Mouse (Mus musculus): ENCODE results near the gene 4930402H24Rik.

The 4930402H24Rik gene

DNA sequence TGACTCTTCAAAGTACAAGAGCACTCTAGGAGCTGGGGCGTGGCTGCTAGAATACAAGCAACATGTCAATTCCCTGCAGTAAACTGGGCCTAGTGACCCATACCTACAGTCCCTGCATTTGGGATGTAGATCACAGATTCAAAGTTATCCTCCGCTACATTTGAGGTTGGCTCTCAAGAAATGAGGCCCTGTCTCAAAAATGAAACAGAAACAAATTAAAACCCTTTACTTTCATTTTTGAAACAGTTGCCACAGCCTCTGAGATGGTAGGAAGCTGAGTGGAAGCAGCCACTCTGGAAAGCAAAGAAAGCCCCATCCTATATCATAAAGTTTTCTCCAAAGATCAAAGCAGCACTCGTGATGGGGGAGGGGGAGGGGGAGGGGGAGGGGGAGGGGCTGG is 172.8 kb downstream of the 4930402H24Rik start:
- DNase-seq (ENCODE audit: low spot score in 2 of 2) = no peak

- no peak for DNase-seq (ENCODE audit: low spot score in 2 of 2)
Observed at GRCm38 (mm10) chr2:130731855-130732254, 174.4 kb downstream of the 4930402H24Rik start.

- DNase-seq (ENCODE audit: low spot score in 2 of 2) = no peak
Observed at GRCm38 (mm10) chr2:130730746-130731145, 175.5 kb downstream of the 4930402H24Rik start.

DNA sequence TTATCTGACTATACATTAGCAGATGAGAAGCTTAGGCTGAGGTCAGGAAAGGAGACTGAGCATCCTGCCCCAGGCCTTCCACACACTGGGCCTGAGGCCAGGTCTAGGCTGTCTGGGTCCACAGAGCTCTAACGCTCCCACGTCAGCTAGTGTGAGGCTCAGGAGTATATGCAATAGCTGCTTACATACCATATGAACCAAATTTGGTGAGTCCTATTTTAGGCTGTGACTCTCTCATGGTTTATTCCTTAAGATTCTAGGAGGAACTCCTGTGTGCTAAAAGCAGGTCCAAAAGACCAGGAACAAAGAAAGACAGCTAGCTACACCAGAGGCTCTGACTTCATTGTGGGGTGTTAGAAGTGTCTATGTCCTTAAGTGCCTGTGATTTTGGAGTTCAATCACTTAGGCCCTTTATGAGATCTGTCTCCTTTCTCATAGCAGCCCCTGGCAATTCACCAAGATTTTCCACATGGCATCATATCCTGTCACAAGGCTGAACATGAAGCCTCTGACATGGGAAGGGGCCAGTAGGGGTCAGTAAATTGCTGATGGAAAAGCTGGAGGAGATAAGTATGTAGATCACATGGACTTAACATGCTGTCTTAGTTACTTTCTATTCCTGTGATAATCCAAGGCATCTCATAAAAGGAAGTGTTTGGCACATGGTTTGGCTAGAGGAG is 177.2 kb downstream of the 4930402H24Rik start:
- no peak for DNase-seq (ENCODE audit: low spot score in 2 of 2)

DNA sequence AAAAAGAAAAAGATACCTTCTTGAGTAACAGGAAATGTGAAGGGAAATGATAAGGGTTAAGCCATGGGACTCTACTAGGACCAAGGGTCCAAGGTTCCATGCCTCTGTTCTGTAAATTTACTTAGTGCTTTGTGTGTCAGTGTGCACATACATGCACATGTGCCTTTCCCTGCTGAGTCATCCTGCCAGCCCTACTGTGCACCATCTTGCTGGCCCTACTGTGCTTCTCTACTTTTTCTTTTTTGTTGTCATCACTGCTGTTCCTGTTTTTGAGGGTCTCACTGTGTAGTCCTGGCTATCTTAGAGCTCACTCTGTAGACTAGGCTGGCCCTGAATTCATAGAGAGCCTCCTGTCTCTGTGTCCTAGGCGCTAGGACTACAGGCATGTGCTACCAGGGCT is 178.5 kb downstream of the 4930402H24Rik start:
- DNase-seq (ENCODE audit: low spot score in 2 of 2) = no peak

DNA sequence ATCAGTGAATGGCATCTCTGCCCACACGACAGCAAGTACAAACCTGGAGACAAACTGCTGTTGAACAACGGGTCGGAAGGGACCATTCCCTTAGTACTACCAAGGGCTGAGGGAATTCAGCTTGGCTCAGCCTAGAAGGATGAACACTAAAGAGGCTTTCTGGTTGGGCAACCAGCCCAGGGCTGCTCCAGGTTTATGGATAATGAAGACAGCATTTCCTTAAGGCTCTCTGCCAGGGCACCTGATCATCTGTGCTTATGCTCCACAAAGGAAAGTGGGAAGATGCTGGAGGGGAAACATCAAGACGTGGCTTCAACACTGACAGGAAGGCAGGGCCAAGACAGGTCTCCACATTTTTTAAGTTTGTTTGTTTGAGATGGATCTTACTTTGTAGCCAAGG is 181.8 kb downstream of the 4930402H24Rik start:
- no peak for DNase-seq (ENCODE audit: low spot score in 2 of 2)

DNA sequence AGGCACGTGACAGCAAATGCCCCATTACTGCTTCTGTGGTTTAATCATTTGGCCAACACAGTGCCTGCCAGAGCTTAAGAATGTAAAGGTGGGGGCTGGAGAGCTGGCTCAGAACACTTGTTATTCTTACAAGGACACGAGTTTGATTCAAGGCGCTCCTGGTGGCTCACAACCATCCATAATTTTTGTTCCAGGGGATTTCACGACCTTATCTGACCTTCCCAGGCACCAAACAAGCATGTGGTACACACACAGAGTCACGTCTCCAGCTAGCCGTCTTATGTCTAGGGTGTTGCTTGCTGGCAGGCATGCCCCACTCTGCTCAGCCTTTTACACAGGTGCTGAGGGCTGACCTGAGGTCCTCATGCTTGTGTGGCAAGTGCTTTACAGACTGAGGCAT is 188.3 kb downstream of the 4930402H24Rik start:
- no peak for DNase-seq (ENCODE audit: low spot score in 2 of 2)

DNA sequence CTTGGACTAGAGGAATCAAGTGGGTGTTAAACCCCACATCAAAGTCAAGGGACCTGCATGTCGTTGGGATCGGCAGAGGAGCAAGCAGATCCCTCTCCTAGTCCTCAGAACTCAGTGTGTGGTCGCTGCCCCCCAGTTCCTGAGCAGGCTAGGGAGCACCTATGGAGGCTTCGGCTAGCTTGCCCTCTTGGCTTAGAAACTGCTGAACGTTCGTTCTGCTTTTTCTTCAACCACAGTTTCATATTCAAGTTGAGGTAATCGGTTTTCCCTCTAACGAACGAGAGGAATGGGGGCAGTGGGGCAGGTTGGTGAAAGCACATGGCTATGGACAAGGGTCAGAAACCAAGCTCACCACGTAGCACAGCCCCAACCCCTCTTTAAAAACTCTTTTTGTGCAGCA is 199.1 kb downstream of the 4930402H24Rik start:
- no peak for DNase-seq (ENCODE audit: low spot score in 2 of 2)

DNA sequence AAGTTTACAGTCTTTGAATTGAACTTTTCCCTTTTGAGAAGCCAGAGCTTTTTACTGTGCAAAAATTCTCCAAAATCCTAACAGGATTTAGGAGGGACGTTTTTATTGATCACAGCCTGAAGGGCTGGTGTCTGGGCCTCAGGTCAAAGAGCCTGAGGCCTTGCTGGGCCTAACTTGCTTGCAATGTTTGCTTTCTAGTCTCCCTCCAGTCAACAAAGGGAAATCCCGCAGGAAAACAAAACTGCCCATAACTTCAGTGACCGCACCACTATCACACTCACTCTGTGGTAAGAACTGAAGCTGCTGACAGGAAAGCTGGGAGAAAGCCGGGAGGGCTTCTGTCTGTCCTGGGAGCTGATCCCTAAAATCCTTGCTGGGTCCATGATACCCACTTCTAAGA is 199.6 kb downstream of the 4930402H24Rik start:
- DNase-seq (ENCODE audit: low spot score in 2 of 2) = no peak

- no peak for DNase-seq (ENCODE audit: low spot score in 2 of 2)
Observed at GRCm38 (mm10) chr2:130705178-130705577, 201.0 kb downstream of the 4930402H24Rik start.

GRCm38 (mm10) chr2:130704040-130705001 is 201.9 kb downstream of the 4930402H24Rik start:
- DNase-seq (ENCODE audit: low spot score in 2 of 2) = no peak

DNA sequence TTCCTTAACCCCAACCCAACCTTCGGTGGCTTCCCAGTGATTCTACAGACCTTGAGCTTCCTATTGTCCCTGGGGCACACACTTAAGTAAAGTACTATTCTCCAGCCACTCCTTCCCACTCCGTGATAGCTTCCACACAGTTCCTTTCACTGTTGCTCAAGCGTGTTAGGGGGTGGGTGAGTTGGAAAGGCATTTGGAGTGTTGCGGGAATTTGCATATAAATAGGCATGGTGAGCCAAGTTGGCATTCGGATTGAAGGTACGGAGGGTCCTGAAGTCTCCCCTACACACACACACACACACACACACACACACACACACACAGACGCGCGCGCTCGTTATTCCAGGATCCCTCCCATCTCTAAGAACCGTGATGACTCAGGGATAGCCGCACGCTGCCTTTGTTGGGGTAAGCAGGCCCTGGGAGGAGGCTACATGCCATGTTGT is 208.4 kb downstream of the 4930402H24Rik start:
- DNase-seq (ENCODE audit: low spot score in 2 of 2) = no peak

GRCm38 (mm10) chr2:130697153-130697810 is 208.9 kb downstream of the 4930402H24Rik start, which contains the start of gene Slc4a11:
Gene Slc4a11 (minus strand): TSS chr2:130697519.
- peak; percentile 64 to 66 for DNase-seq (ENCODE audit: low spot score in 2 of 2)

- DNase-seq (ENCODE audit: low spot score in 2 of 2) = peak in 1 of 2 experiments; percentile 8
Observed at GRCm38 (mm10) chr2:130696700-130697152, 209.5 kb downstream of the 4930402H24Rik start.

- no peak for DNase-seq (ENCODE audit: low spot score in 2 of 2)
Observed at GRCm38 (mm10) chr2:130693563-130693962, 212.6 kb downstream of the 4930402H24Rik start.

DNA sequence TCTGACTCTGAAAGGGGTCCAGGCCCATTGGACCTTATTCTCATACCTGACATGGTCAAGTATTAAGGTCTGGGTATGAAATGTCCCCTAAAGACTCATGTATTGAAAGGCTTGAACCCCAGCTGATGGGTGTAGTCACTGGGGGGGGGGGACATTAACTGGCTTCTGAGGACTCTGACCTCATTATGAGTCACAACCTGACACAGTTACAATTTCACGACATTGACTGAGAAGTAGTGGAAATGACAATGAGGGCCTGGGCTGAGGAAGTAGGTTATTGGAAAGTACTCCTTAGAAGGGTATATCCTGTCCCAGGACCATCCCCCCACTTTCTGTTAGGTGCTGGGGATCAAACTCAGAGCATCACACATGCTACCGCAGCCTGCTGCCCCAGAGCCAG is 217.2 kb downstream of the 4930402H24Rik start:
- no peak for DNase-seq (ENCODE audit: low spot score in 2 of 2)

DNA sequence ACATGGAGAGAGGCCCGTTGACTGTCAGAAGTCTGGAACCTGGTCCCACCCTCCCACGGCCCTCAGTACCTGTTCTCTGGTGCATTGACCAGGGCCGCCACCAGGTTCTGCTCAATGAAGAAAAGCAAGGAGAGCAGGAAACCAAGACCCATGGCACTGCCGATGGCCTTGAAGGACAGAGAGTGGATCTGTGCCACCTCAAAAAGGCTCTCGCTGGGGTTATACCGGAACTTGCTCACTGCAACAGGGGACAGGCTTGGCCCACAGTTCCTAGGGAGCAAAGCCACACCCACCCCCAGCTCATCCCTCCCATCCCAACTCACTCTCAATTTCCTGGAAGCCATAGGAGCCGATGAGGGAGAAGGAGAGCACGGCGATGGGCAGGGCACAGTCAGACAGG is 220.8 kb downstream of the 4930402H24Rik start:
- DNase-seq (ENCODE audit: low spot score in 2 of 2) = no peak

DNA sequence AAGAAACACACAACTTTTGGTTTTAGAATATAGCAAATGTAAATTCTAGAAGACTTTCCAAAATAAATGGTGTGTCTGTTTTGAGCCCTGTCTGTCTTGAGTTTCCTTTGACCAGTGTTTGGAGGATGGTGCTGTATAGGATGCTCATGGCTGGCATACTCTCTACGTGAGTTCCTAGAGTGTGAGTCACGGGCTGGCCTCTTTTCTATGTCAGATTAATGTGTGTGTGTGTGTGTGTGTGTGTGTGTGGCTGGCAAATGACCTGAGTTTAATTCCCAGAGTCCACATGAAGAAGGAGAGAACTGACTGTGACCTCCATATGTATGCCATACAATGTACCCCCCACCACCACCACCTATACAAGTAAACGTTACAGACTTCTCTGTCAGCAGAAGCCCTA is 224.7 kb downstream of the 4930402H24Rik start:
- no peak for DNase-seq (ENCODE audit: low spot score in 2 of 2)

- no peak for DNase-seq (ENCODE audit: low spot score in 2 of 2)
Observed at GRCm38 (mm10) chr2:130679899-130680298, 226.3 kb downstream of the 4930402H24Rik start.

DNA sequence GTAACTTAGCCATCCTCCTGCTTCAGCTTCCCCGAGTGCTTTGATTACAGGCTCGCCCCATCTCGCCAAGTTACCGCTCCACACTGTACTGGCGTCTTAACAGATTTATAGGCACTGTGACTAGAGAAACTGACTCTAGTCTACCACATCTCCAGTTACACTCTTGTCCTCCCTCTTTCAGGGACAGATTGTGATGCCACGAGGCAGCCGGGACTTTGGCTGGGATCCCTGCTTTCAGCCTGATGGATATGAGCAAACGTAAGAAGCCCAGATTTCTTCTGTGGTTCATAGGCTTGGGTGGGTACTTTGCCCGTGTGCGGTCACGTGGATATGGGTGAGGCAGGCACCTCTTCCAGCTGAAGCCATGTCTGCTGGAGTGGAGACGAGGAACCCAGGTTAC is 227.1 kb downstream of the 4930402H24Rik start:
- DNase-seq (ENCODE audit: low spot score in 2 of 2) = no peak

DNA sequence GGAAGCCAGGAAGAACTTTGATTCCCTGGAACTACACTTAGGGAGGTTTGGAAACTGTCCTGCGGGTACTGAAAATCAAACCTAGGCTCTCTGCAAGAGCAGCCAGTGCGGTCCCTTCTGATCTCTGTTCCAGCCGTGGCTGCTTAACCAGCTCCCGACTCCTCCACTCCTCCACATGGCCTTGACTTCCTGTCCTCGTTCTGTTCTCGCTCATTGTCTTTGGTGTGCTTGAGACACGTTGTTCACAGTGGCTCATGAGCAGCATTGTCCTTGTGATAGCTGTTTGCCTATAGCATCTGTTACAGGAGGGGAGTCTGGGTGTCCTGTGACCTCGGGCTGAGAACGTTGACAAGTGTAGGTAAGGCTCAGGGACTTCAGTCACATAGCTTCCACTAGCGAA is 229.0 kb downstream of the 4930402H24Rik start:
- no peak for DNase-seq (ENCODE audit: low spot score in 2 of 2)

DNA sequence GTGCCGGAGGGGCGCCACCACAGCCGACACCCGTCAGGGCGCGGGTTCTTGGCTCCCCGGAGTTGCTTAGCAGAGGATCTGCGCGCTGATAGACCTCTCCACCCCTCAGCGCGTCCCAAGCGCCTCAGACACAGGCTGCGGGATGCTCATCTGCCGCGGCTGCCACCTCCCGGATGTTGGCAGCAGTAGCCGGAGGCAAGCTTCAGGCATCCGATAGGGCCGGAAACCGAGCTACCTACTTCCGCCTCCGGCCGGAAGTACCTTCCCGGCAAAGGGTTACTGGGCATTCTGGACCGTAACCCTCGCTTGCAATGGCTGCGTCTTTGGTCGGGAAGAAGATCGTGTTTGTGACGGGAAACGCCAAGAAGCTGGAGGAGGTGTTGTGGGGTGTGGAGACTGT is 238.6 kb downstream of the 4930402H24Rik start, which contains the start of gene Itpa:
Itpa (plus strand) TSS at position 52 of the 400 bp plus-strand sequence.
- peak; percentile 81 for DNase-seq (ENCODE audit: low spot score in 2 of 2)

All from thymus, postnatal 10 days (tissue).